ENCODE assay signal across 19 mouse cellular contexts in the genomic region with DNA sequence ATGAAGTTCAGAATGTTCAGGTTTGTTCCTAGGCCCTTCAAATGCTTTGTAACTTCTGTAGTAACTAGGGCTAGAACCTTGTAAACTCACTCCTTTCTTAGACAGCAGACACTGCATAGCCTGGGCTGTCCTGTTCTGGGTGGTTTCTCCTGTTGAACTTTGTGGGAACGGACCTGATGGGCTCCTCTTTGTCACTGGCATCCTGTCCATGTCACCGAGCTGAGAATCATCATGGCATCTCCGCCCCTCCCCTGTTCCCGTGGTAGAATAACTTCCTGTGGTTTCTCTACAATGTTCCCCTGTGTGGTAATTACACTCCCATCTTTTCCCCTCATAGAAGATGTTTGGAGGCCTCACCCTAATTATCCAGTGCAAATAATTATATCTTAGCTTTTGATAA. TPM values are rescaled to one million over a fixed set of nuclear protein-coding genes. Genes with fewer than 3 reads are reported as not detected.
DNase-seq lines count a peak whose midpoint lies in the region; ATAC-seq lines count a peak whose summit lies in the region.
"Had no signal": no experiment of that assay in that cellular context is flagged by ENCODE, and none has a peak within 500 bp of the region (broad histone marks: within the 10 kb centered on the region; RNA-seq: fewer than 3 reads in every experiment).

No protein-coding gene starts in this region.

- ATAC-seq in common myeloid progenitor, adult 5-6 weeks (replicated peaks; ENCODE audit: low read depth, poor library complexity, severe bottlenecking) = peak; percentile 45
- ATAC-seq: hindbrain, postnatal 0 days had no signal

- no peaks in the 10 kb centered on the region for H3K9me3 ChIP-seq in heart, embryonic 10.5 days
- no peaks in the 10 kb centered on the region for H3K9me3 ChIP-seq in megakaryocyte, embryonic 14.5 days
- H3K9me3 ChIP-seq: lung, embryonic 15.5 days; neural tube, embryonic 13.5 days had no signal

- WGBS in heart, embryonic 10.5 days = 63% methylated on average over 4 of the region's 4 CpGs

- DNase-seq in heart, embryonic 10.5 days (ENCODE audit: low spot score) = no peak
- DNase-seq in heart, postnatal 10 days = no peak
- peak; percentile 71 for DNase-seq in 416B (ENCODE audit: low read depth)
- no peak for DNase-seq in frontal cortex, adult 2 months (ENCODE audit: extremely low spot score in 1 of 2, low spot score in 1 of 2)
- no peak for DNase-seq in kidney, postnatal 36 days
- DNase-seq in natural killer cell, adult 2 months (ENCODE audit: low spot score in 2 of 2) = no peak
- DNase-seq: cerebellum, adult 9-11 months; gastrocnemius, postnatal 25 days; layer of hippocampus, postnatal 36 days; right cerebral cortex, postnatal 25 days had no signal

- H3K4me1 ChIP-seq in heart, embryonic 10.5 days = peaks cover 29% of the 10 kb centered on the region
- peaks cover 100% of the 10 kb centered on the region for H3K4me1 ChIP-seq in megakaryocyte, embryonic 14.5 days
- H3K4me1 ChIP-seq: neural tube, embryonic 13.5 days had no signal

- H3K36me3 ChIP-seq in heart, embryonic 10.5 days = no peaks in the 10 kb centered on the region
- peaks cover 76% of the 10 kb centered on the region for H3K36me3 ChIP-seq in megakaryocyte, embryonic 14.5 days (replicated peaks; ENCODE audit: low read length)
- H3K36me3 ChIP-seq: lung, embryonic 15.5 days; neural tube, embryonic 13.5 days had no signal

- H3K27ac ChIP-seq in heart, embryonic 10.5 days = peak overlapping the region; percentile 52; the same call in 1 of the 2 replicates
- H3K27ac ChIP-seq: hindbrain, postnatal 0 days; lung, embryonic 15.5 days; neural tube, embryonic 13.5 days had no signal

- intact Hi-C loops in heart, postnatal 10 days (cut with DNase I) = no loop called here

- no peak overlapping the region for H3K4me3 ChIP-seq in heart, embryonic 10.5 days
- H3K4me3 ChIP-seq in megakaryocyte, embryonic 14.5 days (replicated peaks) = peak overlapping the region; percentile 65
- H3K4me3 ChIP-seq: lung, embryonic 15.5 days; neural tube, embryonic 13.5 days had no signal

- H3K27me3 ChIP-seq in heart, embryonic 10.5 days (ENCODE audit: insufficient read depth, poor library complexity, severe bottlenecking) = no peaks in the 10 kb centered on the region
- H3K27me3 ChIP-seq in megakaryocyte, embryonic 14.5 days (replicated peaks) = no peaks in the 10 kb centered on the region
- H3K27me3 ChIP-seq: lung, embryonic 15.5 days; neural tube, embryonic 13.5 days had no signal

RNA-seq across cellular contexts. Expression of a gene that starts 4.7 kb away (rescaled TPM):
- 0.16 and 0.29 TPM in 2 replicates for polyA plus RNA-seq in heart, embryonic 10.5 days (2016; fragmentation: Nextera tagmentation; extraction: Ambion mirVana)
- under 1 TPM; 0.69 to 0.79 TPM for total RNA-seq in heart, postnatal 10 days (2021)
- total RNA-seq in common myeloid progenitor, adult 5-6 weeks (2017) = 0.58 and 0.91 TPM in 2 replicates
- polyA plus RNA-seq in megakaryocyte, embryonic 14.5 days (2012; ENCODE audit: insufficient read depth, low replicate concordance) = not detected in 2 replicates
- polyA plus RNA-seq in frontal cortex, adult 2 months (2012; rRNA removed) = 10.6 and 18.0 TPM in 2 replicates

RNA-seq across cellular contexts. Expression of a gene that starts 11.0 kb away (rescaled TPM):
- 0.18 TPM in 1 of 2 replicates, not detected in the other for polyA plus RNA-seq in heart, embryonic 10.5 days (2016; fragmentation: Nextera tagmentation; extraction: Ambion mirVana)
- total RNA-seq in heart, postnatal 10 days (2021) = not detected
- total RNA-seq in common myeloid progenitor, adult 5-6 weeks (2017) = 0.14 TPM in 1 of 2 replicates, not detected in the other
- not detected in 2 replicates for polyA plus RNA-seq in megakaryocyte, embryonic 14.5 days (2012; ENCODE audit: insufficient read depth, low replicate concordance)
- polyA plus RNA-seq in frontal cortex, adult 2 months (2012; rRNA removed) = not detected in 2 replicates
- total RNA-seq: gastrocnemius, postnatal 25 days; hindbrain, postnatal 0 days; layer of hippocampus, postnatal 36 days; left cerebral cortex, postnatal 25 days; liver, adult 2 months had no signal
- polyA plus RNA-seq: forebrain, embryonic 11.5 days; heart, postnatal 0 days; liver, adult 2 months; neural tube, embryonic 13.5 days had no signal

RNA-seq across cellular contexts. Expression of a gene that starts 52.5 kb away (rescaled TPM):
- polyA plus RNA-seq in heart, embryonic 10.5 days (2016; fragmentation: Nextera tagmentation; extraction: Ambion mirVana) = 1.4 and 3.4 TPM in 2 replicates
- total RNA-seq in heart, postnatal 10 days (2021) = 1 to 10 TPM; 6.0 to 6.7 TPM
- total RNA-seq in common myeloid progenitor, adult 5-6 weeks (2017) = 18.9 and 22.0 TPM in 2 replicates
- polyA plus RNA-seq in megakaryocyte, embryonic 14.5 days (2012; ENCODE audit: insufficient read depth, low replicate concordance) = 0.62 TPM in 1 of 2 replicates, not detected in the other
- 3.7 TPM in 2 replicates for polyA plus RNA-seq in frontal cortex, adult 2 months (2012; rRNA removed)

RNA-seq across cellular contexts. Expression of a gene that starts 56.7 kb away (rescaled TPM):
- polyA plus RNA-seq in heart, embryonic 10.5 days (2016; fragmentation: Nextera tagmentation; extraction: Ambion mirVana) = 0.30 and 0.73 TPM in 2 replicates
- total RNA-seq in heart, postnatal 10 days (2021) = 1 to 10 TPM; 2.0 to 2.1 TPM
- 0.15 TPM in 1 of 2 replicates, not detected in the other for total RNA-seq in common myeloid progenitor, adult 5-6 weeks (2017)
- 1.6 TPM in 1 of 2 replicates, not detected in the other for polyA plus RNA-seq in megakaryocyte, embryonic 14.5 days (2012; ENCODE audit: insufficient read depth, low replicate concordance)
- 57.4 and 91.1 TPM in 2 replicates for polyA plus RNA-seq in frontal cortex, adult 2 months (2012; rRNA removed)
